Mouse (Mus musculus) C2C12 (cell line): ENCODE measurements around the gene Pde6h. TPM values are rescaled to one million over a fixed set of nuclear protein-coding genes. Genes with fewer than 3 reads are reported as not detected.
A peak's percentile ranks its signal among the peaks of the same experiment; 100 is the strongest.

Experiments used
- H3K27me3 ChIP-seq: one replicate; pipeline ENCODE4 v1.6.1; 2011; ENCODE audit not compliant: control insufficient read depth, insufficient read depth, insufficient read length
- H3K36me3 ChIP-seq: one replicate; pipeline ENCODE4 v1.6.1; 2011; ENCODE audit not compliant: control insufficient read depth, insufficient read depth
- H3K4me3 ChIP-seq: one replicate; pipeline ENCODE4 v1.5.1; 2011; ENCODE audit warnings: mild to moderate bottlenecking, control low read depth; ENCODE audit not compliant: poor library complexity, insufficient read depth, severe bottlenecking
- H3K79me2 ChIP-seq: one replicate; pipeline ENCODE4 v1.6.1; 2011; ENCODE audit not compliant: control insufficient read depth, insufficient read depth
- H3K79me3 ChIP-seq: one replicate; pipeline ENCODE4 v1.6.1; 2011; ENCODE audit warnings: low read depth, control low read depth
- H3ac ChIP-seq: one replicate; pipeline ENCODE3; 2011; ENCODE audit warnings: low read depth; ENCODE audit not compliant: control insufficient read depth, insufficient read length
- CEBPB ChIP-seq: IDR thresholded peaks from one replicate; pipeline ENCODE4 v1.6.1; 2011; ENCODE audit warnings: low read depth, mild to moderate bottlenecking, control low read depth, moderate library complexity
- CTCF ChIP-seq: IDR thresholded peaks from one replicate; pipeline ENCODE4 v1.5.1; 2011; ENCODE audit not compliant: control insufficient read depth, insufficient read depth, insufficient read length
- FOSL1 ChIP-seq: IDR thresholded peaks from one replicate; pipeline ENCODE4 v1.8.0; 2011; ENCODE audit warnings: mild to moderate bottlenecking, low read length; ENCODE audit not compliant: poor library complexity, insufficient read depth, severe bottlenecking
- MAX ChIP-seq: IDR thresholded peaks from one replicate; pipeline ENCODE4 v1.6.1; 2011; ENCODE audit warnings: mild to moderate bottlenecking, control low read depth
- MYOD1 ChIP-seq: IDR thresholded peaks from one replicate; pipeline ENCODE4 v1.6.1; 2011; ENCODE audit warnings: low read depth; ENCODE audit not compliant: control insufficient read depth, insufficient read length
- MYOG ChIP-seq: IDR thresholded peaks from one replicate; pipeline ENCODE4 v1.6.1; 2011; ENCODE audit not compliant: control insufficient read depth, insufficient read length; ENCODE audit errors: extremely low read depth
- USF1 ChIP-seq: IDR thresholded peaks from one replicate; pipeline ENCODE4 v1.6.1; 2011; ENCODE audit warnings: low read depth, mild to moderate bottlenecking, control low read depth, moderate library complexity
- polyA plus RNA-seq: library from polyadenylated mRNA; unstranded; fragments of >200 nt; fragmentation: generic; extraction: Trizol; gene quantifications from one replicate; pipeline ENCODE4 v1.2.1, GENCODE M21; 2012; ENCODE audit warnings: missing spikeins

Gene Pde6h
- polyA plus RNA-seq, 1 experiment: 0.26 TPM

DNA sequence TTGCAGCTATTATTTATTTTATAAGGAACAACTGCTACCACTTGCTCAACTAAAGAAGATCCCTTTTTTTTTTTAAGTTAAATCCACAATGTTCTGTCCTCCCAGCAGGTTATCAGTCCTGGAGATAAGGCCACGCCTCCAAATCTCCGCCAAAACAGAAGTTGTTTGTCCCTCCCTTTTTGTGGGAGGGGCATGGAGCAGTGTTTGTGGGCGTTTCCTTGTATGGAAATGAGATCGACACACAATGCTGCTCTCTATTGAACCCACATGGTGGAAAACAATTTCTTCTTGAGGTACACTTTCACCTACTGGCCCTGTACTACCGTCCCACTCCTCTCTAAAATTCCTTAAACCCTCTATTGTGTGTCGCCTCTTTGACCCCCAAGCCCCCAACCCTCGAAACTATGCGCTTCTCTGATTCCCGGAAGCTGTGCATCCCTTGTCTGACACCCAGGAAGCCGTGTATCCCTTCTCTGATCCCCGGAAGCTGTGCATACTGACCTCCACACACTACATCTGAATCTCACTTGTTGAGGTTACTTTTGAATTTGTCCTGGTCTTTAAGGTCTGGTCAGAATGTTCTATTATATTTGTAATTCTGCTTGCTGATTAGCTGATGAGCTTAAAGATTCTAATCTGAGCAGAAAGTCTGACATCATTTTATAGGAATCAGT lies 66.3 kb downstream of the Pde6h start:
- Histone ChIP-seq H3K4me3 (no peak overlapping the region), H3K27me3 (no peaks in the 10 kb centered on the region), H3ac (no peak overlapping the region), H3K79me3 (no peaks in the 10 kb centered on the region), H3K36me3 (no peaks in the 10 kb centered on the region), H3K79me2 (no peaks in the 10 kb centered on the region)
- TF ChIP-seq MYOG (no peak), USF1 (no peak), CEBPB (no peak), MAX (no peak), CTCF (no peak), FOSL1 (no peak), MYOD1 (no peak)

DNA sequence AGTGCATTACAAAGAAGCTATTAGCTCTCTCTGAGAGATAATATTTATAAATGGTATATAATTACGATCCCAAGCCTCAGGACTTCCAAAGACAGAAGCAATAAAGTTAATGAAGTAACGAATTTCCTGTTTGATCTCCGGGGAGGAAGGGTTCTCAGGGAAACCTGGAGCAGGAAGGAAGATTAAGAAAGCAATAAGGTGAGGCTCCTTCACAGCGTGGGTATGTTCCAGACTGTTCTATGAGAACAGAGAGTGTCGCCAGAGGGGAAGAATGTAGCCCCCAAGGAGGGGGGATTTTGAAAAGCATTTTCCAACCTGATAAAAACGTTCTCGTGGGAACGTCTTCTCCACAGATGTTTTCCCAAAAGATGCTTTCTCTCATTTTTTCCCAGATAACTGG lies 66.9 kb downstream of the Pde6h start:
- TF ChIP-seq CEBPB: no peak
- TF ChIP-seq USF1: no peak
- TF ChIP-seq MYOG: no peak
- no peak for TF ChIP-seq FOSL1
- Histone ChIP-seq H3K79me2 (no peaks in the 10 kb centered on the region), H3K27me3 (no peaks in the 10 kb centered on the region), H3K4me3 (no peak overlapping the region), H3K36me3 (no peaks in the 10 kb centered on the region), H3ac (no peak overlapping the region), H3K79me3 (no peaks in the 10 kb centered on the region)

DNA sequence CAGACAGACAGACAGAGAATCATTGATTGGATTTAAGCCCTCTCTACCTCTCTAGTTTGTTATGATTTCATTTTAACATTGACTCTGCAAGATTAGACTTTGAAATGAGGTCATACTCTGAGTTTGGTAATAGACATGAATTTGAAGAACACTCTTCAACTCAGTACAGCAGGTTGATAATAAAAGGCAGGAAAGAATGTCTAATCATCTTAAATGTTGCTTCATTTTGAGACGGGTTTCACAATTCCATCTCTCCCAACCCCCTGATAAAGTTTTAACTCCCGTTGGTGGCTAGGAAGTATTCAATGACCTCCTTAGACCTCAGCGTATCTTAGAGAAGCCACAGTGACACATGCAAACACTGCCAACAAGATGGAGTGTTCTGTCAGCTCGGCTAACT lies 69.9 kb downstream of the Pde6h start:
- Histone ChIP-seq H3K27me3 (no peaks in the 10 kb centered on the region), H3K79me3 (no peaks in the 10 kb centered on the region), H3K4me3 (no peak overlapping the region), H3ac (no peak overlapping the region), H3K79me2 (no peaks in the 10 kb centered on the region), H3K36me3 (no peaks in the 10 kb centered on the region)
- no peak for TF ChIP-seq CTCF

DNA sequence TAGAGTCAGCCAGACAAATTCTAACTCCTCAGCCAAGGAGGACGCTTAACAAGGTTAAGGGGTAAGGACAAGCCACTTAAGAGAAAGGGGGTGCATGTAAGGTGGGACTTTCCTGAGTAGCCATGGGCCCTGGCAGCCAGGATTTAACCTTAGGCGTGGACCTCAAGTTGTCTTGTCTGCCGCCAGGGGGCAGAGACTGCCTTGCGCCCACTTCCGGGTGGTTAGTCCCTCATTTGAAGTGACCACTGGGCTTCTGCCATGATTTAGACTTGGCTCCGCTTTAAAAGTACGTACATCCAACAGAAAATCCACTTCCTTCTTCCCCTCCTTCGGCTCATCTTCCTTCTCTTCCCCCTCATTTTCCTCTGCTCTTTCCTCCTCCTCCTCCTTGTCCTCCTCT lies 71.9 kb downstream of the Pde6h start:
- H3ac ChIP-seq: no peak overlapping the region

DNA sequence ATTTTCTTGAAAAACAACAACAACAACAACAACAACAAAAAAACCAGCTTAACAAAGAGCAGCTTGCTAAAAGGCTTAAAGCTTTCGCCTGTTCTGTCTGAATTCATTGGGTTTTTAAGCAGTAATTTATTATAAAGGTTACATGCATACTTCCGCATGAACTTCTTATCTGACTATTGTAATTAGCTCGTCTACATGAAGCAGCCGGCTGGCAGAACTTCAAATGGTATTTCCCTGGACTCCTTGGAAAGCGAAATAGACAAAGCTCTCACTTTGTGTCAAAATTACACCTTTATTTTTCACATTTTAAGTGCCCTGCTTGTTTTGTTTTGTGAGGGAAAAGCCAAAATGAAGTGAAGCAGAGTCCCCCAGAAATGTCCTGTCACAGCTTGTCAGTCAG lies 72.7 kb downstream of the Pde6h start:
- Histone ChIP-seq H3K79me3 (no peaks in the 10 kb centered on the region), H3K79me2 (no peaks in the 10 kb centered on the region), H3K27me3 (no peaks in the 10 kb centered on the region), H3ac (no peak overlapping the region), H3K36me3 (no peaks in the 10 kb centered on the region), H3K4me3 (no peak overlapping the region)
- TF ChIP-seq USF1: no peak
- TF ChIP-seq MYOD1: no peak
- TF ChIP-seq MAX: no peak
- no peak for TF ChIP-seq MYOG
- no peak for TF ChIP-seq CEBPB
- no peak for TF ChIP-seq FOSL1
- TF ChIP-seq CTCF: no peak

More for the DNA sequence above, 71.9 kb downstream of the Pde6h start:
- Histone ChIP-seq H3K79me3 (no peaks in the 10 kb centered on the region), H3K4me3 (no peak overlapping the region), H3K27me3 (no peaks in the 10 kb centered on the region), H3K79me2 (no peaks in the 10 kb centered on the region), H3K36me3 (no peaks in the 10 kb centered on the region)
- TF ChIP-seq CTCF: peak; percentile 21
- TF ChIP-seq CEBPB: no peak

GRCm38 (mm10) chr6:136998181-136998580 lies 74.5 kb downstream of the Pde6h start:
- Histone ChIP-seq H3K79me3 (no peaks in the 10 kb centered on the region), H3K4me3 (no peak overlapping the region), H3K27me3 (no peaks in the 10 kb centered on the region), H3K36me3 (no peaks in the 10 kb centered on the region), H3ac (no peak overlapping the region), H3K79me2 (no peaks in the 10 kb centered on the region)
- TF ChIP-seq CEBPB (no peak), USF1 (no peak), MAX (no peak), MYOG (no peak), FOSL1 (no peak), MYOD1 (no peak)

GRCm38 (mm10) chr6:136999009-136999408 lies 75.4 kb downstream of the Pde6h start:
- no peaks in the 10 kb centered on the region for H3K27me3 ChIP-seq
- H3K79me2 ChIP-seq: no peaks in the 10 kb centered on the region
- TF ChIP-seq USF1: no peak
- no peak for TF ChIP-seq MYOG
- no peak overlapping the region for H3K4me3 ChIP-seq
- H3ac ChIP-seq: no peak overlapping the region
- no peaks in the 10 kb centered on the region for H3K79me3 ChIP-seq
- H3K36me3 ChIP-seq: no peaks in the 10 kb centered on the region
